ENCODE assay signal across 23 mouse cellular contexts in genomic region chr9:106882176-106882575, GRCm38 (mm10). TPM values are rescaled to one million over a fixed set of nuclear protein-coding genes. Genes with fewer than 3 reads are reported as not detected.
DNase-seq lines count a peak whose midpoint lies in the region; ATAC-seq lines count a peak whose summit lies in the region.
"Had no signal": no experiment of that assay in that cellular context is flagged by ENCODE, and none has a peak within 500 bp of the region (broad histone marks: within the 10 kb centered on the region; RNA-seq: fewer than 3 reads in every experiment).

No protein-coding gene starts in this region.

- intact Hi-C loops in left cerebral cortex, postnatal 36 days (cut with DNase I), result no loop called here

- no peak overlapping the region; the same call in 1 of the 2 replicates for H3K4me2 ChIP-seq in hindbrain, embryonic 13.5 days
- H3K4me2 ChIP-seq in hindbrain, embryonic 11.5 days (replicated peaks; ENCODE audit: low read depth, low read length), result no peak overlapping the region
- H3K4me2 ChIP-seq in neural tube, embryonic 12.5 days (replicated peaks), result peak overlapping the region; percentile 96
- peak overlapping the region; percentile 95; the same call in 1 of the 2 replicates for H3K4me2 ChIP-seq in midbrain, embryonic 12.5 days (replicated peaks)
- H3K4me2 ChIP-seq: heart, embryonic 12.5 days; lung, embryonic 14.5 days had no signal

- 69% methylated on average over 4 of the region's 4 CpGs for WGBS in hindbrain, embryonic 13.5 days
- 78% methylated on average over 4 of the region's 4 CpGs for WGBS in hindbrain, embryonic 11.5 days
- 62% methylated on average over 4 of the region's 4 CpGs for WGBS in neural tube, embryonic 12.5 days
- 71% methylated on average over 4 of the region's 4 CpGs for WGBS in midbrain, embryonic 12.5 days
- WGBS in limb, embryonic 10.5 days, result 87% methylated on average over 4 of the region's 4 CpGs

- H3K9ac ChIP-seq in hindbrain, embryonic 13.5 days, result peak overlapping the region; percentile 9; the same call in 1 of the 2 replicates
- no peak overlapping the region for H3K9ac ChIP-seq in hindbrain, embryonic 11.5 days (ENCODE audit: low read depth, low read length)
- no peak overlapping the region for H3K9ac ChIP-seq in neural tube, embryonic 12.5 days
- no peak overlapping the region for H3K9ac ChIP-seq in midbrain, embryonic 12.5 days (replicated peaks)
- H3K9ac ChIP-seq: hindbrain, embryonic 12.5 days; lung, embryonic 14.5 days had no signal

- H3K27me3 ChIP-seq in hindbrain, embryonic 13.5 days, result no peaks in the 10 kb centered on the region
- H3K27me3 ChIP-seq in hindbrain, embryonic 11.5 days (ENCODE audit: control insufficient read depth, insufficient read depth, low read length), result no peaks in the 10 kb centered on the region
- no peaks in the 10 kb centered on the region for H3K27me3 ChIP-seq in neural tube, embryonic 12.5 days (replicated peaks)
- no peaks in the 10 kb centered on the region for H3K27me3 ChIP-seq in midbrain, embryonic 12.5 days
- H3K27me3 ChIP-seq in limb, embryonic 10.5 days (ENCODE audit: low read depth, poor library complexity, severe bottlenecking), result no peaks in the 10 kb centered on the region
- H3K27me3 ChIP-seq: heart, embryonic 12.5 days; hindbrain, embryonic 12.5 days; megakaryocyte, embryonic 14.5 days had no signal

- ATAC-seq in hindbrain, embryonic 13.5 days (ENCODE audit: low FRiP score), result no peak
- ATAC-seq in hindbrain, embryonic 11.5 days (ENCODE audit: low FRiP score), result no peak
- ATAC-seq in neural tube, embryonic 12.5 days (ENCODE audit: low FRiP score, low read depth), result no peak
- no peak for ATAC-seq in midbrain, embryonic 12.5 days (ENCODE audit: low FRiP score, low read depth)

- no peaks in the 10 kb centered on the region for H3K9me3 ChIP-seq in hindbrain, embryonic 13.5 days
- no peaks in the 10 kb centered on the region for H3K9me3 ChIP-seq in hindbrain, embryonic 11.5 days (ENCODE audit: control insufficient read depth, low read length)
- H3K9me3 ChIP-seq in neural tube, embryonic 12.5 days, result no peaks in the 10 kb centered on the region
- H3K9me3 ChIP-seq in midbrain, embryonic 12.5 days, result no peaks in the 10 kb centered on the region
- no peaks in the 10 kb centered on the region for H3K9me3 ChIP-seq in limb, embryonic 10.5 days (replicated peaks)
- H3K9me3 ChIP-seq: heart, embryonic 12.5 days; hindbrain, embryonic 12.5 days; megakaryocyte, embryonic 14.5 days had no signal

- DNase-seq in hindbrain, embryonic 11.5 days (ENCODE audit: low spot score), result no peak
- DNase-seq in neural tube, embryonic 10.5 days (ENCODE audit: extremely low spot score, low spot score), result no peak
- no peak for DNase-seq in limb, embryonic 10.5 days (ENCODE audit: low spot score)
- DNase-seq in left cerebral cortex, postnatal 36 days (ENCODE audit: low spot score in 2 of 2), result no peak
- DNase-seq: adrenal gland, postnatal 14 days; cerebellum, adult 2 months; cerebellum, postnatal 36 days; heart, postnatal 10 days; kidney, adult 18-20 months; kidney, postnatal 4 days; layer of hippocampus, adult 9-11 months; left cerebral cortex, postnatal 4 days; liver; lung, embryonic 14.5 days; thymus, adult 18-20 months; thymus, postnatal 36 days had no signal

- H3K36me3 ChIP-seq in hindbrain, embryonic 13.5 days, result peaks cover 69% of the 10 kb centered on the region
- H3K36me3 ChIP-seq in hindbrain, embryonic 11.5 days (ENCODE audit: control insufficient read depth, insufficient read depth, low read length), result no peaks in the 10 kb centered on the region
- H3K36me3 ChIP-seq in neural tube, embryonic 12.5 days, result peaks cover 63% of the 10 kb centered on the region
- H3K36me3 ChIP-seq in midbrain, embryonic 12.5 days, result peaks cover 73% of the 10 kb centered on the region
- H3K36me3 ChIP-seq in limb, embryonic 10.5 days, result peaks cover 83% of the 10 kb centered on the region

- peaks cover 55% of the 10 kb centered on the region for H3K4me1 ChIP-seq in hindbrain, embryonic 13.5 days (replicated peaks)
- H3K4me1 ChIP-seq in hindbrain, embryonic 11.5 days (replicated peaks; ENCODE audit: control insufficient read depth, insufficient read depth, low read length), result peaks cover 15% of the 10 kb centered on the region
- peaks cover 46% of the 10 kb centered on the region for H3K4me1 ChIP-seq in neural tube, embryonic 12.5 days
- H3K4me1 ChIP-seq in midbrain, embryonic 12.5 days, result peaks cover 42% of the 10 kb centered on the region
- peaks cover 40% of the 10 kb centered on the region for H3K4me1 ChIP-seq in limb, embryonic 10.5 days

- no peak overlapping the region for H3K4me3 ChIP-seq in hindbrain, embryonic 13.5 days
- no peak overlapping the region for H3K4me3 ChIP-seq in hindbrain, embryonic 11.5 days (ENCODE audit: low read depth, low read length)
- no peak overlapping the region for H3K4me3 ChIP-seq in neural tube, embryonic 12.5 days
- H3K4me3 ChIP-seq in midbrain, embryonic 12.5 days, result no peak overlapping the region
- H3K4me3 ChIP-seq in limb, embryonic 10.5 days, result no peak overlapping the region
- H3K4me3 ChIP-seq: heart, embryonic 12.5 days; hindbrain, embryonic 12.5 days; left cerebral cortex, adult 2 months; megakaryocyte, embryonic 14.5 days had no signal

- no peak overlapping the region for H3K27ac ChIP-seq in hindbrain, embryonic 13.5 days
- no peak overlapping the region for H3K27ac ChIP-seq in hindbrain, embryonic 11.5 days (ENCODE audit: low read depth, low read length)
- H3K27ac ChIP-seq in neural tube, embryonic 12.5 days, result no peak overlapping the region
- H3K27ac ChIP-seq in midbrain, embryonic 12.5 days (replicated peaks), result no peak overlapping the region
- H3K27ac ChIP-seq in limb, embryonic 10.5 days, result no peak overlapping the region
- H3K27ac ChIP-seq: hindbrain, embryonic 12.5 days had no signal

RNA-seq across cellular contexts. Expression of gene Rbm15b, which starts 5.1 kb away (rescaled TPM):
- polyA plus RNA-seq in hindbrain, embryonic 13.5 days (2015; fragmentation: Nextera tagmentation; extraction: Ambion mirVana), result 14.2 and 16.5 TPM in 2 replicates
- 24.0 and 24.5 TPM in 2 replicates for polyA plus RNA-seq in hindbrain, embryonic 11.5 days (2014; fragmentation: Nextera tagmentation; extraction: Ambion mirVana)
- 39.6 and 39.7 TPM in 2 replicates for polyA plus RNA-seq in neural tube, embryonic 12.5 days (2016; fragmentation: Nextera tagmentation; extraction: Ambion mirVana)
- 33.4 and 39.2 TPM in 2 replicates for polyA plus RNA-seq in midbrain, embryonic 12.5 days (2016; fragmentation: Nextera tagmentation; extraction: Ambion mirVana)
- 17.9 and 20.4 TPM in 2 replicates for polyA plus RNA-seq in limb, embryonic 10.5 days (2016; fragmentation: Nextera tagmentation; extraction: Ambion mirVana)
- 10 to 100 TPM; 50.1 to 61.8 TPM for total RNA-seq in left cerebral cortex, postnatal 36 days (2021)

RNA-seq across cellular contexts. Expression of gene Manf, which starts 9.6 kb away (rescaled TPM):
- 174 and 190 TPM in 2 replicates for polyA plus RNA-seq in hindbrain, embryonic 13.5 days (2015; fragmentation: Nextera tagmentation; extraction: Ambion mirVana)
- 305 and 309 TPM in 2 replicates for polyA plus RNA-seq in hindbrain, embryonic 11.5 days (2014; fragmentation: Nextera tagmentation; extraction: Ambion mirVana)
- polyA plus RNA-seq in neural tube, embryonic 12.5 days (2016; fragmentation: Nextera tagmentation; extraction: Ambion mirVana), result 218 and 248 TPM in 2 replicates
- polyA plus RNA-seq in midbrain, embryonic 12.5 days (2016; fragmentation: Nextera tagmentation; extraction: Ambion mirVana), result 194 and 217 TPM in 2 replicates
- 290 and 342 TPM in 2 replicates for polyA plus RNA-seq in limb, embryonic 10.5 days (2016; fragmentation: Nextera tagmentation; extraction: Ambion mirVana)
- 100 to 1,000 TPM; 113 to 135 TPM for total RNA-seq in left cerebral cortex, postnatal 36 days (2021)

Comparison
In these comparisons a context has a peak if more than half of its experiments do, and no peak if none do; other contexts are left out.
1. H3K4me2 ChIP-seq: peak in neural tube, embryonic 12.5 days (single experiment) and midbrain, embryonic 12.5 days (single experiment); none in hindbrain, embryonic 13.5 days (single experiment) and hindbrain, embryonic 11.5 days (single experiment).